Mouse (Mus musculus) MEL (cell line): Measurements from ENCODE around the gene Thap11. TPM values are rescaled to one million over a fixed set of nuclear protein-coding genes. Genes with fewer than 3 reads are reported as not detected.

Experiments
- DNase-seq: peaks from one replicate; pipeline ENCODE4 v3.0.0; 2011; ENCODE audit warnings: low read depth, low spot score
- H3K27ac ChIP-seq: 2 replicates; pipeline ENCODE4 v1.5.1; 2012; ENCODE audit warnings: low read depth, mild to moderate bottlenecking, control low read depth, low read length, moderate library complexity; ENCODE audit not compliant: control insufficient read depth
- H3K27me3 ChIP-seq, 2 experiments: fragments of 150-350 bp in 1 of 2; sonication (generic) in 1 of 2; 2 replicates each; pipeline ENCODE4 v1.6.1; 2012; ENCODE audit warnings: low read length in 2 of 2, mild to moderate bottlenecking in 2 of 2, improper control_type of control experiment in 1 of 2, moderate library complexity in 1 of 2; ENCODE audit not compliant: insufficient read depth in 2 of 2, control insufficient read depth in 1 of 2
- H3K36me3 ChIP-seq, 2 experiments: 2 replicates each; pipeline ENCODE4 v1.6.1; 2012 to 2014; ENCODE audit warnings: low read length in 2 of 2, improper control_type of control experiment in 1 of 2, inconsistent platforms in 1 of 2, mild to moderate bottlenecking in 1 of 2; ENCODE audit not compliant: insufficient read depth in 2 of 2, control insufficient read depth in 1 of 2
- H3K4me1 ChIP-seq, 2 experiments: fragments of 150-350 bp in 1 of 2; sonication (generic) in 1 of 2; 2 replicates each; pipeline ENCODE4 v1.6.1; 2012; ENCODE audit warnings: low read length in 2 of 2, improper control_type of control experiment in 1 of 2, mild to moderate bottlenecking in 1 of 2; ENCODE audit not compliant: insufficient read depth in 2 of 2, control insufficient read depth in 1 of 2
- H3K4me3 ChIP-seq, 2 experiments: fragments of 150-350 bp in 1 of 2; sonication (generic) in 1 of 2; 2 replicates each; pipeline ENCODE4 v1.5.1; 2012; ENCODE audit warnings: low read depth in 2 of 2, low read length in 2 of 2, mild to moderate bottlenecking in 2 of 2, moderate library complexity in 2 of 2, control low read depth in 1 of 2, improper control_type of control experiment in 1 of 2; ENCODE audit not compliant: control insufficient read depth in 1 of 2, insufficient read depth in 1 of 2
- H3K79me2 ChIP-seq: 2 replicates; pipeline ENCODE4 v1.6.1; 2012; ENCODE audit warnings: mild to moderate bottlenecking, low read length, moderate library complexity; ENCODE audit not compliant: control insufficient read depth, poor library complexity, insufficient read depth
- H3K9ac ChIP-seq: 2 replicates; pipeline ENCODE4 v1.6.1; 2012; ENCODE audit warnings: low read depth, mild to moderate bottlenecking, control low read depth, low read length, moderate library complexity; ENCODE audit not compliant: control insufficient read depth, poor library complexity, severe bottlenecking
- H3K9me3 ChIP-seq: fragments of 150-350 bp; sonication (generic); replicated peaks from 2 replicates; pipeline ENCODE4 v1.6.1; 2012; ENCODE audit warnings: mild to moderate bottlenecking, low read length, improper control_type of control experiment, moderate library complexity; ENCODE audit not compliant: insufficient read depth
- BHLHE40 ChIP-seq: IDR thresholded peaks from 2 replicates; pipeline ENCODE4 v1.6.1; 2012; ENCODE audit warnings: low read depth, mild to moderate bottlenecking, inconsistent platforms, low read length, improper control_type of control experiment, borderline replicate concordance
- CTCF ChIP-seq, 3 experiments: IDR thresholded peaks in 2 of 3; conservative IDR thresholded peaks in 1 of 3; 2 replicates each; pipeline ENCODE4 v1.5.1; 2011 to 2012; ENCODE audit warnings: low read length in 3 of 3, low read depth in 2 of 3, mild to moderate bottlenecking in 2 of 3, improper control_type of control experiment in 1 of 3, inconsistent platforms in 1 of 3, mixed read lengths in 1 of 3, moderate library complexity in 1 of 3; ENCODE audit not compliant: control insufficient read depth in 1 of 3, insufficient read depth in 1 of 3, poor library complexity in 1 of 3, severe bottlenecking in 1 of 3
- E2F4 ChIP-seq: IDR thresholded peaks from 2 replicates; pipeline ENCODE4 v1.6.1; 2011; ENCODE audit warnings: low read depth, low read length, improper control_type of control experiment, borderline replicate concordance
- EP300 ChIP-seq, 2 experiments: IDR thresholded peaks; 2 replicates each; pipeline ENCODE4 v1.6.1; 2011; ENCODE audit warnings: improper control_type of control experiment in 2 of 2, low read length in 2 of 2, low read depth in 1 of 2, mild to moderate bottlenecking in 1 of 2
- ETS1 ChIP-seq: IDR thresholded peaks from 2 replicates; pipeline ENCODE4 v1.6.1; 2012; ENCODE audit warnings: low read depth, mild to moderate bottlenecking, inconsistent platforms, low read length, improper control_type of control experiment, moderate library complexity
- GATA1 ChIP-seq: IDR thresholded peaks from 2 replicates; pipeline ENCODE4 v1.6.1; 2011; ENCODE audit warnings: low read depth, low read length, improper control_type of control experiment
- HCFC1 ChIP-seq: IDR thresholded peaks from 2 replicates; pipeline ENCODE4 v1.6.1; 2012; ENCODE audit warnings: low read depth, mild to moderate bottlenecking, inconsistent platforms, low read length, improper control_type of control experiment, moderate library complexity
- KAT2A ChIP-seq: conservative IDR thresholded peaks from 2 replicates; pipeline ENCODE4 v1.6.1; 2012; ENCODE audit warnings: low read depth, low read length, improper control_type of control experiment, inconsistent platforms
- MAZ ChIP-seq: IDR thresholded peaks from 2 replicates; pipeline ENCODE4 v1.6.1; 2012; ENCODE audit warnings: low read depth, mild to moderate bottlenecking, inconsistent platforms, low read length, improper control_type of control experiment
- MEF2A ChIP-seq: IDR thresholded peaks from 2 replicates; pipeline ENCODE4 v1.6.1; 2014; ENCODE audit warnings: low read depth, mild to moderate bottlenecking, inconsistent platforms, low read length, improper control_type of control experiment; ENCODE audit not compliant: poor library complexity, insufficient replicate concordance, severe bottlenecking; ENCODE audit errors: extremely low read depth
- MYB ChIP-seq: IDR thresholded peaks from 2 replicates; pipeline ENCODE4 v1.6.1; 2011; ENCODE audit warnings: mild to moderate bottlenecking, low read depth, low read length, improper control_type of control experiment
- MYC ChIP-seq: IDR thresholded peaks from 2 replicates; pipeline ENCODE4 v1.6.1; 2011; ENCODE audit warnings: low read depth, mild to moderate bottlenecking, low read length, improper control_type of control experiment, moderate library complexity
- NELFE ChIP-seq: IDR thresholded peaks from 2 replicates; pipeline ENCODE4 v1.6.1; 2011; ENCODE audit warnings: low read depth, low read length, improper control_type of control experiment
- NRF1 ChIP-seq: IDR thresholded peaks from 2 replicates; pipeline ENCODE4 v1.6.1; 2014; ENCODE audit warnings: low read depth, mild to moderate bottlenecking, inconsistent platforms, low read length, improper control_type of control experiment, moderate library complexity; ENCODE audit not compliant: poor library complexity, insufficient read depth, severe bottlenecking
- POLR2A ChIP-seq, 2 experiments: IDR thresholded peaks; 2 replicates each; pipeline ENCODE4 v1.6.1; 2011 to 2012; ENCODE audit warnings: low read length in 2 of 2, mild to moderate bottlenecking in 2 of 2, control low read depth in 1 of 2, improper control_type of control experiment in 1 of 2, low read depth in 1 of 2, moderate library complexity in 1 of 2; ENCODE audit not compliant: control insufficient read depth in 1 of 2, insufficient read depth in 1 of 2, poor library complexity in 1 of 2
- POLR2AphosphoS2 ChIP-seq: IDR thresholded peaks from 2 replicates; pipeline ENCODE4 v1.6.1; 2011; ENCODE audit warnings: low read length, improper control_type of control experiment
- POLR2AphosphoS5 ChIP-seq: IDR thresholded peaks from 2 replicates; pipeline ENCODE4 v1.6.1; 2012; ENCODE audit warnings: low read depth, borderline replicate concordance, mild to moderate bottlenecking, inconsistent platforms, low read length, moderate library complexity, mixed read lengths
- SIN3A ChIP-seq: IDR thresholded peaks from 2 replicates; pipeline ENCODE4 v1.6.1; 2012; ENCODE audit warnings: low read length, improper control_type of control experiment, inconsistent platforms
- TAL1 ChIP-seq: IDR thresholded peaks from 2 replicates; pipeline ENCODE4 v1.6.1; 2012; ENCODE audit warnings: mild to moderate bottlenecking, inconsistent platforms, low read length, moderate library complexity, mixed read lengths
- TBP ChIP-seq: IDR thresholded peaks from 2 replicates; pipeline ENCODE4 v1.8.0; 2011; ENCODE audit warnings: low read depth, low read length, improper control_type of control experiment
- TCF12 ChIP-seq: IDR thresholded peaks from 2 replicates; pipeline ENCODE4 v1.6.1; 2014; ENCODE audit warnings: low read depth, mild to moderate bottlenecking, inconsistent platforms, low read length, improper control_type of control experiment, moderate library complexity
- USF1 ChIP-seq: IDR thresholded peaks from 2 replicates; pipeline ENCODE4 v1.6.1; 2014; ENCODE audit warnings: low read depth, mild to moderate bottlenecking, inconsistent platforms, low read length, improper control_type of control experiment, moderate library complexity
- USF2 ChIP-seq, 2 experiments: IDR thresholded peaks; 2 replicates each; pipeline ENCODE4 v1.6.1; 2011 to 2012; ENCODE audit warnings: improper control_type of control experiment in 2 of 2, low read length in 2 of 2, borderline replicate concordance in 1 of 2, inconsistent platforms in 1 of 2, low read depth in 1 of 2, mild to moderate bottlenecking in 1 of 2; ENCODE audit not compliant: insufficient read depth in 1 of 2
- ZNF384 ChIP-seq: IDR thresholded peaks from 2 replicates; pipeline ENCODE4 v1.6.1; 2012; ENCODE audit warnings: low read depth, mild to moderate bottlenecking, inconsistent platforms, low read length, improper control_type of control experiment
- polyA plus RNA-seq, 2 experiments: library from polyadenylated mRNA; stranded (reverse) in 1 of 2; unstranded in 1 of 2; fragments of >175 nt in 1 of 2; fragments of >200 nt in 1 of 2; gene quantifications; 2 replicates each; pipeline versions ENCODE4 v1.2.1 to v1.2.4; 2012; ENCODE audit warnings: low replicate concordance in 2 of 2, low read depth in 1 of 2; ENCODE audit not compliant: insufficient read length in 2 of 2, insufficient read depth in 1 of 2, missing spikeins in 1 of 2
- total RNA-seq: library from RNA; depleted of rRNA; stranded (reverse); fragments of 300-350 nt; gene quantifications from 2 replicates; pipeline ENCODE4 v1.2.3, GENCODE M21; 2012

Gene Thap11
- total and polyA plus RNA-seq, 3 experiments, result 48.8 to 51.4 TPM; not detected in 1

GRCm38 (mm10) chr8:105807766-105808165, 47.2 kb upstream of the Thap11 start:
- peak overlapping the region; percentile 20; the same call in 1 of the 2 replicates for H3K27ac ChIP-seq
- TF ChIP-seq TAL1 (no peak), ZNF384 (no peak), E2F4 (no peak), POLR2A (IDR thresholded peaks at IDR 0.05; ENCODE audit: control insufficient read depth in 1 of 2, insufficient read depth in 1 of 2, low read depth in 1 of 2, low read length in 2 of 2, poor library complexity in 1 of 2) (no peak), CTCF (IDR thresholded peaks at IDR 0.05 in 2 of 3, conservative IDR thresholded peaks at IDR 0.05 in 1 of 3; ENCODE audit: control insufficient read depth in 1 of 3, insufficient read depth in 1 of 3, low read depth in 2 of 3, low read length in 3 of 3, poor library complexity in 1 of 3, severe bottlenecking in 1 of 3) (no peak), MAZ (no peak), KAT2A (no peak), NRF1 (no peak), USF2 (IDR thresholded peaks at IDR 0.05; ENCODE audit: borderline replicate concordance in 1 of 2, insufficient read depth in 1 of 2, low read depth in 1 of 2, low read length in 2 of 2) (no peak), HCFC1 (no peak), POLR2AphosphoS5 (no peak), MEF2A (no peak), MYB (no peak), NELFE (no peak), POLR2AphosphoS2 (no peak), USF1 (no peak)
- H3K27me3 ChIP-seq, result no peaks in the 10 kb centered on the region
- H3K36me3 ChIP-seq, result peaks cover 0 to 51% of the 10 kb centered on the region in 2 experiments; a peak in 2 of 4 replicates
- H3K4me1 ChIP-seq, result peaks cover 35 to 44% of the 10 kb centered on the region in 2 experiments
- H3K4me3 ChIP-seq, result no peak overlapping the region
- peaks cover 3% of the 10 kb centered on the region; the same call in 1 of the 2 replicates for H3K79me2 ChIP-seq
- H3K9me3 ChIP-seq, result no peaks in the 10 kb centered on the region
- no peak overlapping the region for H3K9ac ChIP-seq
- no peak for DNase-seq

DNA sequence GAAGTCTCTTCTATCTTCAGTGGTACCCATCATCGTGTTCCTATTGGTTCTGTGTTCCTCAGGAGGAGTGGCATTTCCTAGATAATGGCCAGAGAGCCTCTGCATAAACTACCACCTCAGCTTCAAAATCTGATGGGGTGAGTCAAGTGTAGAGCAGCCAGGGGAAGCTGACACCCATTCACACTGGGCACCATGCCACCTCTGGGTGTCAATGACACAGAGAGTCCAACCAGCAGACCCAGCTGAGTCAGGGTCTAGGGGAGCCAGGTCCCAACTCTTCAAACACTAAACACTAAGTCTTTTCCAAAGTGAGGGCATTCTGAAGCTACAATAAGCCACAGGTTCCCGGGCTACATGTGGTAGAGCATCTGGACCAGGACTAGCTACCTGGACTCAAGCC, 46.5 kb upstream of the Thap11 start:
- Histone ChIP-seq H3K27ac (peak overlapping the region; percentile 56), H3K36me3 (peaks cover 0 to 54% of the 10 kb centered on the region in 2 experiments; a peak in 2 of 4 replicates), H3K4me1 (peaks cover 35 to 46% of the 10 kb centered on the region in 2 experiments), H3K9ac (no peak overlapping the region), H3K79me2 (peaks cover 3% of the 10 kb centered on the region; the same call in 1 of the 2 replicates), H3K27me3 (no peaks in the 10 kb centered on the region), H3K9me3 (no peaks in the 10 kb centered on the region), H3K4me3 (no peak overlapping the region)
- peak; percentile 85 for DNase-seq
- TF ChIP-seq ETS1 (peak; percentile 27; the same call in 1 of the 2 replicates), GATA1 (peak; percentile 16; the same call in 1 of the 2 replicates), MYC (no peak), TCF12 (0 out of 2 replicates have a peak, but pooled peaks have one; percentile 20), SIN3A (peak; percentile 51; the same call in 1 of the 2 replicates), BHLHE40 (no peak), TBP (peak; percentile 47; the same call in 1 of the 2 replicates), EP300 (IDR thresholded peaks at IDR 0.05; ENCODE audit: low read depth in 1 of 2, low read length in 2 of 2) (peak in 1 of 2 experiments; percentile 3; a peak in 3 of 4 replicates)
